ENCODE assay signal across 8 mouse cellular contexts in genomic region chr2:164939106-164939505, GRCm38 (mm10). TPM values are rescaled to one million over a fixed set of nuclear protein-coding genes. Genes with fewer than 3 reads are reported as not detected.
A peak's percentile ranks its signal among the peaks of the same experiment; 100 is the strongest.
DNase-seq lines count a peak whose midpoint lies in the region; ATAC-seq and TF ChIP-seq lines count a peak whose summit lies in the region.

No protein-coding gene starts in this region.

- WGBS in heart, adult 2 months = 4% methylated on average over 11 of the region's 11 CpGs
- WGBS in spleen, adult 2 months = 7% methylated on average over 11 of the region's 11 CpGs
- WGBS in intestine, postnatal 0 days = 8% methylated on average over 11 of the region's 11 CpGs
- 5% methylated on average over 11 of the region's 11 CpGs for WGBS in stomach, embryonic 15.5 days

- no peaks in the 10 kb centered on the region for H3K9me3 ChIP-seq in intestine, postnatal 0 days (ENCODE audit: control insufficient read depth)
- no peaks in the 10 kb centered on the region for H3K9me3 ChIP-seq in stomach, embryonic 15.5 days

- peak overlapping the region; percentile 66 for H3K4me2 ChIP-seq in intestine, postnatal 0 days (replicated peaks; ENCODE audit: low read depth)
- H3K4me2 ChIP-seq in stomach, embryonic 15.5 days = peak overlapping the region; percentile 64

- peak overlapping the region; percentile 47 for H3K4me3 ChIP-seq in heart, adult 2 months
- H3K4me3 ChIP-seq in spleen, adult 2 months (ENCODE audit: extremely low read depth, insufficient read depth, insufficient read length) = peak overlapping the region; percentile 12; the same call in 1 of the 2 replicates
- H3K4me3 ChIP-seq in intestine, postnatal 0 days (ENCODE audit: low read depth, low read length) = peak overlapping the region; percentile 37
- peak overlapping the region; percentile 34 for H3K4me3 ChIP-seq in stomach, embryonic 15.5 days (replicated peaks)

- H3K79me2 ChIP-seq in heart, adult 2 months (replicated peaks; ENCODE audit: control insufficient read depth, insufficient read depth, low read length) = no peaks in the 10 kb centered on the region

- H3K27ac ChIP-seq in heart, adult 2 months = no peak overlapping the region
- H3K27ac ChIP-seq in spleen, adult 2 months (ENCODE audit: insufficient read depth, low read length) = no peak overlapping the region
- H3K27ac ChIP-seq in intestine, postnatal 0 days (ENCODE audit: low read depth, low read length) = no peak overlapping the region
- H3K27ac ChIP-seq in stomach, embryonic 15.5 days = no peak overlapping the region

- TF ChIP-seq POLR2A in heart, adult 2 months (IDR thresholded peaks at IDR 0.05; ENCODE audit: insufficient read depth, low read depth, low read length) = no peak
- no peak for TF ChIP-seq POLR2A in spleen, adult 2 months (IDR thresholded peaks at IDR 0.05; ENCODE audit: low read depth, low read length)

- TF ChIP-seq CTCF in heart, adult 2 months (IDR thresholded peaks at IDR 0.05) = no peak
- TF ChIP-seq CTCF in spleen, adult 2 months (IDR thresholded peaks at IDR 0.05; ENCODE audit: extremely low read depth, insufficient read depth, insufficient read length, insufficient replicate concordance) = no peak
- no peak for TF ChIP-seq CTCF in intestine, postnatal 0 days (IDR thresholded peaks at IDR 0.05; ENCODE audit: low read depth)

- H3K9ac ChIP-seq in heart, adult 2 months (ENCODE audit: low read depth, low read length) = no peak overlapping the region
- no peak overlapping the region for H3K9ac ChIP-seq in intestine, postnatal 0 days (ENCODE audit: low read depth, low read length)
- H3K9ac ChIP-seq in stomach, embryonic 15.5 days = no peak overlapping the region

- TF ChIP-seq EP300 in heart, adult 2 months (IDR thresholded peaks at IDR 0.05; ENCODE audit: insufficient read depth, low read depth, low read length) = no peak

- H3K4me1 ChIP-seq in heart, adult 2 months (ENCODE audit: control insufficient read depth, insufficient read depth, low read length) = no peaks in the 10 kb centered on the region; the same call in 1 of the 2 replicates
- H3K4me1 ChIP-seq in spleen, adult 2 months (ENCODE audit: control insufficient read depth, insufficient read depth, insufficient read length) = peaks cover 28% of the 10 kb centered on the region; the same call in 1 of the 2 replicates
- H3K4me1 ChIP-seq in intestine, postnatal 0 days (replicated peaks; ENCODE audit: control insufficient read depth, insufficient read depth, low read length) = no peaks in the 10 kb centered on the region; the same call in 1 of the 2 replicates
- peaks cover 19% of the 10 kb centered on the region for H3K4me1 ChIP-seq in stomach, embryonic 15.5 days

- peaks cover 1% of the 10 kb centered on the region; the same call in 1 of the 2 replicates for H3K27me3 ChIP-seq in heart, adult 2 months (ENCODE audit: control insufficient read depth, insufficient read depth, low read length)
- peaks cover 3% of the 10 kb centered on the region for H3K27me3 ChIP-seq in spleen, adult 2 months (ENCODE audit: control insufficient read depth, insufficient read depth, low read length)
- peaks cover 21% of the 10 kb centered on the region for H3K27me3 ChIP-seq in intestine, postnatal 0 days (replicated peaks; ENCODE audit: control insufficient read depth, insufficient read depth, low read length)
- H3K27me3 ChIP-seq in stomach, embryonic 15.5 days (replicated peaks) = peaks cover 27% of the 10 kb centered on the region

- no peak for ATAC-seq in intestine, postnatal 0 days
- ATAC-seq in stomach, embryonic 15.5 days (ENCODE audit: insufficient read depth, low FRiP score, low read depth) = no peak

- DNase-seq in heart, adult 2 months = no peak
- DNase-seq in heart, postnatal 4 days = no peak
- no peak for DNase-seq in spleen, adult 2 months (ENCODE audit: low read depth in 1 of 2, low spot score in 2 of 2)
- no peak for DNase-seq in spleen, postnatal 14 days (ENCODE audit: low spot score in 2 of 2)
- no peak for DNase-seq in spleen, postnatal 10 days (ENCODE audit: low spot score in 2 of 2)
- DNase-seq in spleen, adult 12 weeks (ENCODE audit: low spot score) = no peak

- H3K36me3 ChIP-seq in heart, adult 2 months (ENCODE audit: control insufficient read depth, insufficient read depth, low read length) = no peaks in the 10 kb centered on the region
- no peaks in the 10 kb centered on the region for H3K36me3 ChIP-seq in spleen, adult 2 months (ENCODE audit: control insufficient read depth, insufficient read depth, low read length)
- no peaks in the 10 kb centered on the region for H3K36me3 ChIP-seq in intestine, postnatal 0 days (ENCODE audit: control insufficient read depth, insufficient read depth)
- H3K36me3 ChIP-seq in stomach, embryonic 15.5 days = no peaks in the 10 kb centered on the region

- intact Hi-C loops in heart, adult 2 months (cut with DNase I) = no loop called here

RNA-seq across cellular contexts. Expression of gene Mmp9, which starts 1.5 kb away (rescaled TPM):
- total RNA-seq in heart, adult 2 months (2021) = under 1 TPM; 0.93 to 0.99 TPM
- polyA plus RNA-seq in heart, adult 2 months (2012; rRNA removed) = 3.5 and 5.1 TPM in 2 replicates
- total RNA-seq in heart, postnatal 4 days (2021) = under 1 TPM; 0.48 to 0.63 TPM
- 16.0 and 26.6 TPM in 2 replicates for polyA plus RNA-seq in spleen, adult 2 months (2012; rRNA removed)
- polyA plus RNA-seq in intestine, postnatal 0 days (2015; fragmentation: Nextera tagmentation; extraction: Ambion mirVana) = 9.6 and 9.8 TPM in 2 replicates
- 5.3 and 6.2 TPM in 2 replicates for polyA plus RNA-seq in stomach, embryonic 15.5 days (2015; fragmentation: Nextera tagmentation; extraction: Ambion mirVana)

RNA-seq across cellular contexts. Expression of gene Slc12a5, which starts 21.5 kb away (rescaled TPM):
- total RNA-seq in heart, adult 2 months (2021) = 1 to 10 TPM; 2.2 to 2.3 TPM
- polyA plus RNA-seq in heart, adult 2 months (2012; rRNA removed) = 1.5 TPM in 2 replicates
- total RNA-seq in heart, postnatal 4 days (2021) = 1 to 10 TPM in 1 of 2 experiments, under 1 TPM in 1; 0.90 to 1.1 TPM
- polyA plus RNA-seq in spleen, adult 2 months (2012; rRNA removed) = 1.2 and 1.3 TPM in 2 replicates
- 0.09 and 0.47 TPM in 2 replicates for polyA plus RNA-seq in intestine, postnatal 0 days (2015; fragmentation: Nextera tagmentation; extraction: Ambion mirVana)
- 1.0 and 1.4 TPM in 2 replicates for polyA plus RNA-seq in stomach, embryonic 15.5 days (2015; fragmentation: Nextera tagmentation; extraction: Ambion mirVana)

RNA-seq across cellular contexts. Expression of gene Zfp335, which starts 27.5 kb away (rescaled TPM):
- total RNA-seq in heart, adult 2 months (2021) = 1 to 10 TPM; 8.0 to 8.2 TPM
- polyA plus RNA-seq in heart, adult 2 months (2012; rRNA removed) = 14.0 and 14.3 TPM in 2 replicates
- total RNA-seq in heart, postnatal 4 days (2021) = 10 to 100 TPM; 14.7 to 15.8 TPM
- polyA plus RNA-seq in spleen, adult 2 months (2012; rRNA removed) = 37.8 and 47.5 TPM in 2 replicates
- polyA plus RNA-seq in intestine, postnatal 0 days (2015; fragmentation: Nextera tagmentation; extraction: Ambion mirVana) = 3.6 and 3.8 TPM in 2 replicates
- polyA plus RNA-seq in stomach, embryonic 15.5 days (2015; fragmentation: Nextera tagmentation; extraction: Ambion mirVana) = 10.6 and 12.1 TPM in 2 replicates
